Mouse (Mus musculus) liver, adult 2 months (tissue): ENCODE data around the gene Tmc4.

ENCODE experiments used
- CTCF ChIP-seq: fragments of 200-500 bp; IDR thresholded peaks from 2 replicates; pipeline ENCODE4 v1.5.1; 2011; ENCODE audit warnings: low read depth, low read length, control low read depth
- POLR2A ChIP-seq: fragments of 200-500 bp; IDR thresholded peaks from 2 replicates; pipeline ENCODE4 v1.6.1; 2011; ENCODE audit warnings: low read length, control low read depth; ENCODE audit not compliant: insufficient read depth; ENCODE audit errors: extremely low read depth

- 0 out of 2 replicates have a peak, but pooled peaks have one; percentile 22 for TF ChIP-seq POLR2A
- TF ChIP-seq CTCF, result 0 out of 2 replicates have a peak, but pooled peaks have one; percentile 18
Observed at GRCm38 (mm10) chr7:3692382-3692986, 15.1 kb upstream of the Tmc4 start, which contains the start of gene Tsen34.
